Mouse (Mus musculus) left cerebral cortex, adult 8-10 months (tissue): ENCODE results near the gene Uqcc1. TPM values are rescaled to one million over a fixed set of nuclear protein-coding genes. Genes with fewer than 3 reads are reported as not detected.

Source experiments
- DNase-seq, 2 experiments: peaks; one replicate each; pipeline ENCODE4 v3.0.0; 2022; ENCODE audit warnings: low spot score in 2 of 2
- total RNA-seq, 4 experiments: library from RNA; stranded (reverse); gene quantifications; 2 replicates each; pipeline ENCODE4 v1.2.4; 2022

Uqcc1 gene
- total RNA-seq = 10 to 100 TPM; 82.6 to 97.0 (median 87.0) TPM

DNA sequence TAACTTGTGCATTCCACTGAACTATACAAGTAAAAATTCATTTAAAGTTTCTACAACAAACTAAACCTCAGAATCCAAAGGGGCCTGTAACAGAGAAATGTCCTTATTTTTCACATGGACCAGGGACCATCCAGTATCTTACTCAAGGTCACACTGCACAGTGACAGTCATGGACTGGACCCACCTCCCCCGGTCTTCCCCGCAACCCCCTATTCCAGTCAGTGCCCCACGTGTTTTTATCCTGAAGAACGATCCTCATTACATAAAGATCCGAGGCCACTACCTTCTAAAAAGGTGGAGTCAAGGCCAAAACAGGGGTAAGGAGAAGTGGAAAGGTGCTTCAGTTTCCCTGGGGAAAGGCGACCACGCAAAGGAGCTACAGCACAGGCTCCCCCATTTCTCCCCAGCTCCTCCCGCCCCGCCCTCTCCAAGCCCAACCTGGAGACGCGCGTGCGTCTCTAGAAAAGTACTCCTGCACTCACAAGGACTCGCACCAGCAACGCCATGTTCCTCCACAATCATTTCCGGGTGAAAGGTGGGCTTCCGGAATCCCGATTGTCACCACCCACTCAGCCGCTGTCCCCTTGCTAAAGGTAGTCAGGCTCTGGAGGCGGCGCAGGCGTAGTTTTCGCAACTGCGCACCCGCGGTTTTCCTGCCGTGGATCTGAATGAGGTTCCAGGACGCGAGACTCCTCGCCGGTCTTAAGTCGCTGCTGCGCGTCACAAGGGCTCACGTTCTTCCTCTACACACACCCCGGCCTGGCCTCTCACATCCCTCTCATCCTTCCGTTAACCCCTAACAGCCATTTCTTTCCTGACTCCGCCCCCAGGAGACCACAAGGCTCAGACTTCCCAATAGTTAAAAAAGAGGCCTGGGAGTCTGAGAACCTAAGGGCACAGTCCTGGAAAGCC lies at the start of gene Uqcc1:
Uqcc1 (minus strand) TSS at position 780 of the 912 bp plus-strand sequence.
- DNase-seq = peak; percentile 83 to 95

DNA sequence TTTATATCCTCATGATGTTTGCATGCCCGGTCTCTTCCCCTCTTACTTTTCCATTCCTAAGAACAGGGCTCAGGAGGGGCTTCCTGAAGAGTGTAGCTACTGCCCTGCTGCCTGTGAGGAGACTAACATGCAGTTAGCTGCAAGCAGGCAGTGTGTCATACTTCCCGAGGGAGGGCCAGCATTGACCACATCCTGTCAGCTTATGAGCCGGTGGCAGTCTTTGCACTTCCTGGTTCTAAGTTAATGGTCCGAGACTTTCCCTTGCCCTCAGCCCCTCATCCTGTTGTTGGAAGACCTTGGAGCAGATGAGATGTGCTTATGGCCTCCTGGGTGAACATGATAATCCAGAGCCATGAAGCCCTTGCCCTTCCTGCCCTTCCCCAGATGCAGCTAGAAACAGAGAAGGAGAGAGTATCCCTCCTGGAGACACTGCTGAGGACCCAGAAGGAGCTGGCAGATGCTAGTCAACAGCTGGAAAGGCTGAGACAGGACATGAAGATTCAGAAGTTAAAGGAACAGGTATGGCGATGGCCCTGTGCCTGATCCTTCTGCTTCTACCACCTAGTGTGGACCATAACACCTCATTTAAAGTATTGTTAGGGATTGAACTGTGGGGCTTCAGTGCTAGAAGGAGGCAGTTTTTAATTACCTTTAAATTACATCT lies 49.4 kb upstream of the Uqcc1 start:
- no peak for DNase-seq

DNA sequence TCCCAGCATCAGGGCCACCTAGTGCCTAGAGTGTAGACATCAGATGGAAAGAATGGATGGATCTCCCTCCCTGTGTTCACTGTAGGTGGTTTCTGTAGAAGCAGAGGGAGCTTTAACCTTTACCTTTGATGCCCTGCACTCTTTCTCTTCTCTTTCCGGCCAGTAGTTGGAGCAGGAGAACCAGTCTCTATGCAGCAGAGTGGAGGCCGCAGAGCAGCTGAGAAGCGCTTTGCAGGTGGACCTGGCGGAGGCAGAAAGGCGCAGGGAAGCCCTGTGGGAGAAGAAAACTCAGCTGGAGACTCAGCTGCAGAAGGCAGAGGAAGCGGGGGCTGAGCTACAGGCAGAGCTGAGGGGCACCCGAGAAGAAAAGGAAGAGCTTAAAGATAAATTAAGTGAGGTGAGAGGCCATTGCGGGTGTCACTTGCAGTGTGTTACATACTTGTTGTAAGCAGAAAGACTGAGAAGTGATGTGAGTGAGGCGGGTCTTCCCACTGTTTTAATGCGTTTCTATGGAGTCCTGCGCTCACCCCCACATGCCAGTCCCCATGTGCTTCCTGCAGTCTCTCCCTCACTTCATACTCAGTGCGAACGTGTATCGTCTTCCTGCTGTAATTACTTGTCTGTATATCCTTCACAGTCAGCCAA lies 44.1 kb upstream of the Uqcc1 start:
- DNase-seq = no peak

DNA sequence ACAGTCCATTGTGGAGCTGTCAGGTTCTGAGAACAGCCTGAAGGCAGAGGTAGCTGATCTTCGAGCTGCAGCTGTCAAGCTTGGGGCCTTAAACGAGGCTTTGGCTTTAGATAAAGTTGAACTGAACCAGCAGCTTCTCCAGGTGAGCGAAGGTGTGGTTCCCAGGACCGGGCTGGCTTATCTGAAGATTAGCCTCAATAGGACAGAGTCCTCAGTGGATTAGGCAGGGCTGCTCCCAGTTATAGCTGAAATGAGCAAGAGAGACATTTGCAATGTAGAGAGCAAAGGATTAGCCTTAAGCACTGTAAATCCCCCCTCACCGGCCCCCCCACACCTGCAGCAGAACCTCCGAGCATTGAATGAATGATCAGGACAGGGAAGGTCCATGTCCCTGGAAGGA lies 43.2 kb upstream of the Uqcc1 start:
- no peak for DNase-seq

DNA sequence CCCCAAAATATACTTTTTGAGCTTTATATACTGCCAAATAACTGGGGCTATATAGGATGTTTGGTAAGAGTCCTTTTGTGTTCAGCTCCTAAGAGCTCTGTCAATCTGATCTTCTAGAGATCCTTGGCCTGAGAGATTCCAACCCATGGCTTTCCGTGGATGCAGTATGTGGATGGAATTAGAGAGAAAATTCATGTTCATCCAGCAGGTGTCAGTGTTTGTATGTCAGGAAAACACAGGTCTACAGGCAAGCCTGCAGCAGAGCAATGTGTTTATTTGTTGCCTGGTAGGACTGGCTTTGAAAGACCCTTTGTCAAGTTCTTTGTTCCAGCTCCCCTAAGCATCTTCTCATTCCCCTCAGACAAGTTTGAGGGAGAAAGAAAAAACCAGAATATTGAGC lies 32.9 kb upstream of the Uqcc1 start:
- no peak for DNase-seq

DNA sequence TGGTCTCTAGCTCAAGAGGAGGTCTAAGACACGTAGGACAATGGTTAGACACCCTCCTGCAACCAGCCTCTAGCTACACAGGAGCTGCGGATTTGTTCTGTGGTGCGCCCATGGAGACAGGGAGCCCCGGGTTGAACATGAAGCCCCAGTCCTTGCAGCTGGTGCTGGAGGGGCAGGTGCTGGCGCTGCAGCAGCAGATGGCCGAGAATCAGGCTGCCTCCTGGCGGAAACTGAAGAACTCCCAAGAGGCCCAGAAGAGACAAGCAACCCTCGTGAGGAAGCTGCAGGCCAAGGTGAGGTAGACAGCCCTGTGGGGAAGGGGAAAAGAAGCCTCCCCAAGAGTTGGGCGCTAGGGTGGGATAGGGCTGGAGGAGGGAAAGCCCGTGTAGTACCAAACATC lies 31.8 kb upstream of the Uqcc1 start:
- no peak for DNase-seq

DNA sequence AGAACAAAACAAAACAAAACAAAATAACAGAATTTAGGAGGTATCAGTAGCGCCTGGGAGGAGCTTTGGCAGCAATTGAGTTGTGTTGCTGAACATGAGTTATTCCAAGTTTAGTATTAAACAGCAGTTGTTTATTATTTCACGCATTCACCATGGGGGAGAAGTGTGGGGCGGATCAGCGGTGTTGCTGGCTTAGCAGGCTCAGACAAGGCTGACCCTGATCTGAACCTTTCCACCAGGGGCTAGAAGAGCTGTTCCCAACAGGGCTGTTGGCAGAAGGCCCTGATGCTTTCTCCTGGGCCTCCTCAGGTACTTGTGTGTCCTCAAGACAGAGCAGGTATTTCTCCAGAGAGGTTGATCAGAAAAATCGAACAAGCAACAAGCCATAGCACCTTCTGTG lies 29.9 kb upstream of the Uqcc1 start:
- no peak for DNase-seq

DNA sequence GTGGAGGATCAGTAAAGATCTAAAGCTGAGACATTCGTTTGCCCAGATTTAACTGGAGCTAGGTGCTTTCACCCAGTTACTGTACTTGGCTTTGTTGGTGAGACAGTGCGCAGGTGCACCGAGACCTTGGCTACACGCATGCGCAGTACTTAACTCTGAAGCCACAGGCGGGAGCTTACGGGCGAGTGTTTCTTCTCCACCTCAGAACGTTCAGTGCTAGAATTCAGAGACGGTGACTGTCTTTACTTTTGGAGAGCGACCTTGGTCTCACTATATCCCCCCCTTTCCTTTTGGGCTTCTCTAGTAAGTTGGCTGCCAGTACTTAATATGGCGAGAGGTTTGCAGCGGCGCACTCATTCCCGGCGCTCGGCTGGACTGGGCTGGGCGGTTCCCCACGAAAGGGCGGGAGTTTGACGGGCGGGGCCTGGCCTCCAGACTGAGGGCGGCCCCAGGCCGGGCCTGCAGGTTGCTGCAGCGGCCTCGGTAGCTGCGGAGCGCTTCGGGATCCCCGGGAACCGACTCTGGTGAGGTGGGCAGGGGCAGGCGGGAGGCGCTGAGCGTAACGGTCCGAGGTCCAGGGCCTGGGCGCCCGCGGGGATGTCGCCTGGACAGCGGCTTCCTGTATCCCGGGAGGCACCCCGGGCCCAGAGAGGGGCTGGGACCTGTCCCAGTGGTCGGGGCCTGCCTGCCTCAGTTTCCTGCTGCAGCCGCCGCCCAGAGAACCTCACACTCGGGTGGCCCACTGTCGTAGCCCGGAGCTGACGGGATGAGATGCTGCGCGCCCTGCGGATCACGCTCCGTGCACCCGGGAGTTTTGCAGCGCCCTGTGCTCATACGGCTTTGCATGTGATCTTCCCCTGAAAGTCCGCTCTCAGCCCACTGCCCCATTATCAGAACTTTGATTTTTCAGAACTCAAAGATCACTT lies 26.3 kb upstream of the Uqcc1 start, which contains the start of gene Cep250:
Cep250 (plus strand) TSS at position 325 of the 926 bp plus-strand sequence.
- peak; percentile 73 to 81 for DNase-seq

DNA sequence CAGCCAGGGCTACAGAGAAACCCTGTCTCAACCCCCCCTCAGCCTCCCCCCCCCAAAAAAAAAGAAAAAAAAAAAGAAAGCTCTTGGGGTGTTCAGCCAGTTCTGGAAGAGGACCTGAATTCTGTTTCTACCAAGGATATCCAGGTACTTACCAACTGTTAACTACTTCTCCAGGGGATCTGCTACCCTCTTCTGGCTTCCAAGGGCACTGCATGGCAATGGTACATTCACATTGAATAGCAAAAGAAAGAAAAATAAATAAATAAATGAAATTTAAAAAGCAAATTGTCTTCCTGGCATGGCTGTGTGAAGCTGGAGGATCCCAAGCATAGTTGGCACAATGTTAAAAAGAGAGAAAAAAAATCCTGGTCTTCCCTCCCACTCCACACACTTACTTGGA lies 21.9 kb upstream of the Uqcc1 start:
- DNase-seq = peak; percentile 34 to 53

DNA sequence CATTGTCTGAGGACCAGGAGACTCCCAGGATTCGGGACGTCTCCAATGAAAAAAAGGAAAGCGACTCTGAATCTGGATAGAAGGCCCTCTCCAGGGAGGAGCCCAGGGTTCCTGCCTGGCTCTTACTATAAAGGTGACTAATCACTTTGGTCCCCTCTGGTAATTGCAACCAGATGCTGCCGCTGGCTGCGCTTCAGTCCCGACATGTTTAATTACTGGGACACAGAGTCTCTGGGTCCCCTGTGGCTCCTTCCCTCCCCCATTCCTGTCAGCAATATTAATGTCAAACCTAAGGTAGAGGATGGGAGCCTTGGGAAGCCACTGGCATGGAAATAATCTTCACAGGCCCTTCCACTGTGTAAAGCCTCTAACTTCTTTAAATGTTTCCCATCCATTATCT lies 19.3 kb upstream of the Uqcc1 start:
- DNase-seq = no peak

DNA sequence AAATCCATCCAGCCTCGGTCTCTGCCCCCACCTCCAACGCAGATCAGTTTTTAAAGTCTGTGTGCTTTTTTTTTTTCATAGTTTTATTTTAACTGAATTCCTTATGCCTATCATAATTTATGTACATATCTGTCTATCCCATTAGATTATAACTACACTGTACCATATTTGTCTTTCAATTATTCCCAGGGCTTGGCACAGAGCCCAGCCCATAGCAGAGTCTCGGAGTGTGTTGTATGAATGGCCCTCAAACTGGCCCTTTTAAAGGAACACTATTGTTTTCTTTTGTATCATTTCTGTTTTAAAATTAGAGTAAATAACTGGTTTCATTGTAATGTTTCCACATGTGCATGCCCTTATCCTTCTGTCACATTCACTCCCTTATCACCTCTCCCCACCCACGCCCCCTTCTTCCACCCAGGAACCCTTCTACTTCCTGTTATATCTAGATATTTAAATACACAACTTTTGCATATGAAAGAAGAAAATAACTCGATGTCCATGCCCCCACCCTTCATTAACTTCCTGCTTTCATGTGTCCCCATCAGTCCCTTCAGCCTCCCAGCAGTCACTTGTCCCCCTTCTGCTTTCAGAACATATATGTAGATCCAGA lies 17.4 kb upstream of the Uqcc1 start:
- no peak for DNase-seq

DNA sequence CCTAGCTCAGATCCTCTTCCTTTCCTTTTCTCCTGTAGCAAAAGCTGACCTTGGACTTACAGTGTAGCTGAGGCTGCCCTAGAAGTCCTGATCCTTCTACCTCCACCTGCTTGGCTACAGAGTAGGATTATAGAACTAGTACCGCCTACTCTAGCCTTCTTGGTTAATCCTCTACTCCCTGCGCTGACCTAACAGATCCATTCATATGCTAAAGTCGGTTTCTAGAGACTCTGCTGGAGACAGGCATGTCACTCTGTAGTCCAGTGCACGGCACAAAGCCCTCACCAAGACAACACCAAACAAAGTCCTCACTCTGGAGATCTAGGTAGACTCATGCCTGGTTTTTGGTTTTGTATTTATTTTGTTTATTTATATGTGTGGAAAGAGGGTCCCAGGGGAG lies 16.4 kb upstream of the Uqcc1 start:
- no peak for DNase-seq

DNA sequence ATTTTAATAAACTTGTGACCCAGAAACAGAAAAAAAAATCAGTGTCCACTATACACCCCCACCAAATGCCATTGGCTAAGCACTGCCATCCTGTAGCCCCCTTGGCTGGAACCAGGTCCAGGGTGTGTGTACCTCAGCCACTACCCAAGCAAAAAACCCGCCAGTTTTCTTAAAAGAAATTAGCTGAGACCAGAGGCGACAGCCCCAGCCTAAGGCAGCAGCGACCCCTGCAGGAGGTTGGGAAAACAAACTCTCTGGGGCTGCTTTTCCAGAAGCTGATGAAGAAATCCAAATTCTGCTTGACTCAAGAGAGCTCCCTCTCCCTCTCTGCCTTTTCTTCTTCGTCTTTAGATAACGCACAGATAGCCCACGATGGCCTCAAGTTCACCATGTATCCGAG lies 16.0 kb upstream of the Uqcc1 start:
- peak in 1 of 2 experiments; percentile 46 for DNase-seq

DNA sequence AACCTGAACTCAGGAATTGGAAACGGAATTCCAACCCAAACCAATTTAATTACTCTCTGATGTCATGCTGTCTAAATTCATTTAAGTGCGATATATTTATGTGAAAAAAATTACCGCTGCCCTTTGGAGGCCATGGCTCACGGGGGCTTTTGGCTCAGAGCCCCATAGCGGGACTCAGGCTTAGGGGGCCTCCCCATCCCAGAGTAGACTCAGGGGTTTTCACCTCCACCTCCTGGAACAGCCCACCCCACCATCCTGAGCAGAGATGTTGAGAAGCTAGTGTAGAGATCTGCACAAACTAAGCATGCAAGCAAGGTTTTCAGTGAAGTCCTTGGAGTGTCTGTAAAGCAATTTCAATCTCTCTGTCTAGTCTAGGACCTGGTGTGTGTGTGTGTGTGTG lies 15.5 kb upstream of the Uqcc1 start:
- no peak for DNase-seq

DNA sequence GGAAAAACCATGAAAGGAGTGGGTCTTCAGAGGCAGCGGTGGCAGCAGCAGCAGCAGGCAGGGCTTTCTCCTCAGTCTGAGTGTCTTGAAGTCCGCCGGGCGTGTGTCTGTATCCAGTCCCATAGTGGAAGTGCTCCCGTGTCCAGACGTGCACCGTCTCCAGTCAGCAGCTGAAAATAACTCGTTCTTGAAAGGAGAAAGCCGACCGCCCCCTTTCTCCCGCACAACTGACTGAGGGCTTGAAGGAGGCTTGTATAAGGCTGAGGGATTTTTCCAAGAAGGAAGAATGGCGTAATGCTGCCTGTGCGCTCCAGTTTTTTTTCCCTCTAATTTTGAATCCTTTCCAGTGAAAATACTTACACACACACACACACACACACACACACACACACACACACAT lies 15.0 kb upstream of the Uqcc1 start, which contains the start of gene Gdf5:
Gdf5 (minus strand) TSS at position 244 of the 400 bp plus-strand sequence.
- peak in 1 of 2 experiments; percentile 30 for DNase-seq

DNA sequence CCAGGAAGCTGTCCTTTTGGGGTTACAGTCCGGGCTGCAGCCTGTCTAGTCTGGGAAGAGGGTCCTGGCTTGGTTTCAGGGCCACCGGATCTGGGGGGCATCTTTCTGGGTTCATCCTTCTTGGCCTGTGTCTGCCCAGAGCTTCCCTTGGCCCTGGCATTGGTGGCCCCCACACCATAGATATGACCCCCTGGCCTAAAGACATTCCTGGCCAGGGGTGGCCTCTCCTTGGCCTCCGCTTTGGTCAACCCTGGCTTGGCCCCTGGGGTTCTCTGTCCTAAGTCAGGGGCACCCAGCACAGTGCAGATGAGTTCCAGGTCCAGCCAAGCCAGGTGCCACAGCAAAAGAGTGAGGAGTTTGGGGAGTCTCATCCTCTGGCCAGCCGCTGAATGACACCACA lies 14.6 kb upstream of the Uqcc1 start:
- no peak for DNase-seq

DNA sequence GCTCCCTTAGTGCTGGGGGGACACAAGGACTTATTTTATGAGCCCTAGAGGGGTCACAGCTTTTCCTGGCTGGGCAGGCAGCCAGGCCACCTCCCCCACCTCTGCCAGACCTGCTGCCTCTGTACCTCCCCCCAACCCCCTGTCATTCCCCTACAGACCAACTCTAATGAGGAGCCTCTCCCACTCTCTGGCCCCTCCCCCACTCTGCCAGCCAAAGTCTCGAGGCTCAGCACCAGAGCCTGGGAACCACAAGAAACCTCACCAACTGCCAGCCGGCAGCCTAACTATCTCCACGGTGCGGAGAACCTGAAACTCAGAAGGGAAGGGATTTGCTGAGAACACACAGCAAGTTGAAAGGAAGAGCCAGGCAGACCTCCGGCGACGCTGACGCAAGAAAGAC lies 13.4 kb upstream of the Uqcc1 start:
- no peak for DNase-seq

DNA sequence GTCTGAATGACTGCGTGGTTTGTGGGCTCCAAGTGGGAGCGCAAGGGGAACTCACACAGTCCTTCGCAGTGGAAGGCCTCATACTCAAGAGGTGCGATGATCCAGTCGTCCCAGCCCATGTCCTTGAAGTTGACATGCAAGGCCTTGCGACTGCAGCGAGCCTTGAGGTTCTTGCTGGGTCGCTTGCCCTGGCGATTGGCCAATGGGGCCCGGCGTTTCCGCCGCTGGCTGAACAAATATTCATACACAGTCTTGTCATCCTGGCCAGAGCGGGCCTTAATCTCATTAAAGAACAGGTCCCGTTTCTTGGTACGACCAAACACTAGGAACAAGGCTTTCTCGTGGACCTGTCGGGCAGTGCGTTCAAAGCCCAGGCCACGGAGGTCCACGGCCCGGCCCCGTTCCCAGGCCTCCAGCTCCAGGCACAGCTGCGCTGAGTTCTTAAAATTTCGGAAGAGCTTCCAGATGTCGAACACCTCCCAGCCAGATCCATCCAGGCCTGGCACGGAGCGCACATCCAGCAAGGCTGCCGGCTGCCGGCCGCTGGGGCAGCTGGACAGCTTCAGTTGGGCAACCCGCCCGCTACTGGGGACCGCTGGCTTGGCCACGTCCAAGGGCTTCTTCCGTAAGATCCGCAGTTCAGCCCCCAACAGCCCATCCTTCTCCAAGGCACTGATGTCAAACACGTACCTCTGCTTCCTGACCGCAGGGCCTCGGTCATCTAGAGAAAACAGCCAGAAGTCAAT lies 11.8 kb upstream of the Uqcc1 start:
- no peak for DNase-seq

DNA sequence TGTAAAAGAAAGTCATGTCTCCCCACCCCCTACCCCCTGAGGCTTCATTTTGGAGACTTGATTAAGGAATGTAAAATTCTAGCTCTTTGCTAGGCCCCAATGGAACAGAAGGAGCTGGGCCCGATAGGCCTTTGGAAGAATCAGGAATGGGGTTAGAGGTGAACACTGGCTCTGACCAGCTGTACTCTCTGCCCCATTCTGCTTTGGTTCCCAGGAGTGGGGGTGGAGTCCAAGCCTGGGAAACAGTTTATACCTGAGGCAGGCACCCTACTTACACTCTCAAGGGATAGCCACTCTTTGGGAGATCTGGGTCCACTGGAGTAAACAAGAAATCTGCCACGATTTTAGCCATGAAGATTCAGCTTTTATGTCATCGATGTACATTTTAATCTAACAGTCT lies 10.6 kb upstream of the Uqcc1 start, which contains the start of gene Gm15557:
Gm15557 (plus strand) TSS at position 48 of the 400 bp plus-strand sequence.
- DNase-seq = no peak
